Mouse (Mus musculus) lung, embryonic 14.5 days (tissue): ENCODE data around the gene Dlg1. TPM values are rescaled to one million over a fixed set of nuclear protein-coding genes. Genes with fewer than 3 reads are reported as not detected.
A peak's percentile ranks its signal among the peaks of the same experiment; 100 is the strongest.

Experiments used
- ATAC-seq: fragments of 200-750 bp; cut with Nextera tagmentation; 2 replicates; pipeline ENCODE4 v1.8.0; 2017; ENCODE audit warnings: mild to moderate bottlenecking, moderate TSS enrichment, moderate library complexity; ENCODE audit not compliant: insufficient read depth
- DNase-seq: peaks from one replicate; pipeline ENCODE4 v3.0.0-alpha.2; 2015
- H3K27ac ChIP-seq: fragments of 300-500 bp; sonication (generic); 2 replicates; pipeline ENCODE4 v1.5.1; 2014; ENCODE audit warnings: low read depth, mild to moderate bottlenecking, moderate library complexity
- H3K27me3 ChIP-seq: fragments of 300-500 bp; sonication (generic); 2 replicates; pipeline ENCODE4 v1.6.1; 2014; ENCODE audit warnings: low read length, control low read depth; ENCODE audit not compliant: insufficient read depth
- H3K36me3 ChIP-seq: fragments of 300-500 bp; sonication (generic); 2 replicates; pipeline ENCODE4 v1.6.1; 2014; ENCODE audit warnings: control low read depth; ENCODE audit not compliant: insufficient read depth
- H3K4me1 ChIP-seq: fragments of 300-500 bp; sonication (generic); 2 replicates; pipeline ENCODE4 v1.6.1; 2014; ENCODE audit warnings: antibody characterized with exemption, control low read depth; ENCODE audit not compliant: insufficient read depth
- H3K4me2 ChIP-seq: fragments of 300-500 bp; sonication (generic); 2 replicates; pipeline ENCODE4 v1.6.1; 2014; ENCODE audit warnings: mild to moderate bottlenecking
- H3K4me3 ChIP-seq: fragments of 300-500 bp; sonication (generic); 2 replicates; pipeline ENCODE4 v1.5.1; 2014; ENCODE audit warnings: low read depth, low read length
- H3K9ac ChIP-seq: fragments of 300-500 bp; sonication (generic); 2 replicates; pipeline ENCODE4 v1.6.1; 2014
- H3K9me3 ChIP-seq: fragments of 300-500 bp; sonication (generic); 2 replicates; pipeline ENCODE4 v1.6.1; 2016; ENCODE audit warnings: low read depth, low read length, control low read depth
- CTCF ChIP-seq: IDR thresholded peaks from 2 replicates; pipeline ENCODE4 v1.5.1; 2016; ENCODE audit warnings: antibody characterized with exemption, low read depth
- WGBS: fragments of 180-500 bp; shearing (Covaris S2); extraction: QIAGEN DNeasy Blood & Tissue Kit; methylation state at CpG from one replicate; pipeline ENCODE4 v1.1.7; 2014; 5-methylcytosine and 5-hydroxymethylcytosine counted together
- polyA plus RNA-seq: library from polyadenylated mRNA; unstranded; fragments of >200 nt; fragmentation: Nextera tagmentation; extraction: Ambion mirVana; gene quantifications from 2 replicates; pipeline ENCODE4 v1.2.1, GENCODE M21; 2014

Gene Dlg1
- polyA plus RNA-seq, 1 experiment from 2014 or later: 31.9 TPM

DNA sequence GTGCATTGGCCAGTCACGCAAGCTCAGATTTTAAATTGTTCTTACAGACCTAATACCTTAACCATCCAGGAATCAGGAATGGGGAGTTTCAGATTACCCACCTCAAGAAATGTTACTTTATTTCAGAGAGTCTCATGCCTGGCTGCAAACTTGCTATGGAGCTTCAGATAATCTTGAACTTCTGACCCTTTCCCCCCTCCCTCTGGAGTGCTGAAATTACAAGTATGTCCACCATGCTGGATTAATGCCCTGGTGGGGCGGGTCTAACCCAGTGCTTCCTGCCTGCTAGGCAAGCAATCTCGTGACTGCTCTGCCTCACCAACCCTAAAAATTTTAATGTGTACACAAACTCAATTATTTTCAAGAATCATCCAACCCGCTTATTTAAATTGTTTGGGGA lies 23.3 kb upstream of the Dlg1 start:
- no peaks in the 10 kb centered on the region for H3K27me3 ChIP-seq
- H3K4me2 ChIP-seq: no peak overlapping the region
- no peak for TF ChIP-seq CTCF
- no peak for ATAC-seq
- peak; percentile 68 for DNase-seq
- no peaks in the 10 kb centered on the region for H3K36me3 ChIP-seq
- H3K9me3 ChIP-seq: no peaks in the 10 kb centered on the region
- no peak overlapping the region for H3K27ac ChIP-seq
- no peak overlapping the region for H3K4me3 ChIP-seq
- H3K4me1 ChIP-seq: 0 out of 2 replicates have a peak, but pooled peaks cover 8% of the 10 kb centered on the region
- no peak overlapping the region for H3K9ac ChIP-seq
- 47% methylated on average over 4 of the region's 4 CpGs for WGBS

DNA sequence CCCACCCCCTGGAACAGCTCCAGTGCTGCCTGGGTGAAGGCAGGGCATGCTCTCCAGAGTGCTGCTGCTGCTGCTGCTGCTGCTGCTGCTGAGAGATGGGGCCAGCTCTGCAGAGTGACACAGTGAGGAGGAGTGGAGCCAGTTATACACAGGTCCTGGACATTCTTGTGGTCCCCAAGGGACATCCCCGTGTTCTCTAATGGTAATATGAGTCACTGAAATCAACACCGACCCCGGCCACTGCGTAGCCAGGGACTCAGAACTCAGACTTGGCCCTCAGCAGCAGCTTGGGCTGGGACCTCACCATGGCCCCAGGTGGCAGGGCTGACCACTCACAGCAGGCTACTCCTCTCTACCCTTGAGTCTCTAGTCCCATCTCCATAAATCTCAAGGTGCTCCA lies 21.5 kb upstream of the Dlg1 start:
- no peak overlapping the region for H3K9ac ChIP-seq
- no peaks in the 10 kb centered on the region for H3K27me3 ChIP-seq
- H3K27ac ChIP-seq: no peak overlapping the region
- no peak overlapping the region for H3K4me2 ChIP-seq
- DNase-seq (no peak), ATAC-seq (no peak)
- H3K9me3 ChIP-seq: no peaks in the 10 kb centered on the region
- no peak overlapping the region for H3K4me3 ChIP-seq
- H3K36me3 ChIP-seq: no peaks in the 10 kb centered on the region
- TF ChIP-seq CTCF: no peak
- WGBS: 68% methylated on average over 4 of the region's 4 CpGs
- H3K4me1 ChIP-seq: 0 out of 2 replicates have a peak, but pooled peaks cover 8% of the 10 kb centered on the region

- 56% methylated on average over 7 of the region's 7 CpGs for WGBS
- Histone ChIP-seq H3K9me3 (no peaks in the 10 kb centered on the region), H3K4me1 (peaks cover 8% of the 10 kb centered on the region; the same call in 1 of the 2 replicates), H3K27ac (no peak overlapping the region), H3K4me3 (no peak overlapping the region), H3K9ac (no peak overlapping the region), H3K36me3 (no peaks in the 10 kb centered on the region), H3K27me3 (no peaks in the 10 kb centered on the region), H3K4me2 (no peak overlapping the region)
- no peak for TF ChIP-seq CTCF
- ATAC-seq (no peak), DNase-seq (no peak)
Observed at GRCm38 (mm10) chr16:31647221-31647620, 16.0 kb upstream of the Dlg1 start.

DNA sequence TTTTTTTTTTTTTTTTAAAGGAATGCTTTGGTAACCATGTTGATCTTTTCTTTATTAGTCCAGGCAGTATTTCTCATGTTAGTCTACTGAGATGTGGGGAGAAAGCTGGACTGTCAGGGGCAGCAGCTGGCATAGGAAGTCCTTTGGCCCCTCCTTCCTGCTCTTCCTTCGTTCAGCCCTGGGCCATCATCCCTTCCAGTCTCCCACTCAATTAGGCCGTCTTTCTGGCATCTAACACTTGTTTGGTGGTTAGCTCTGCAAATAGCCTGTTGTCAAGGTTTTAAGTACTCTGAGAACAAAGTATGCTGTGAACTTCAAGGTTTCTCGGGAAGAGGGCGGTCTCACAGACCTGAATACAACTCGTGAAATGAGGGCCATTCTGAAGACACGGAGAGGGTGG lies 12.5 kb upstream of the Dlg1 start:
- H3K4me3 ChIP-seq: no peak overlapping the region
- peak overlapping the region; percentile 33; the same call in 1 of the 2 replicates for H3K4me2 ChIP-seq
- no peak overlapping the region for H3K9ac ChIP-seq
- 22% methylated on average over 6 of the region's 6 CpGs for WGBS
- ATAC-seq: no peak
- peak; percentile 28 for DNase-seq
- peak overlapping the region; percentile 2; the same call in 1 of the 2 replicates for H3K27ac ChIP-seq
- H3K4me1 ChIP-seq: peaks cover 8% of the 10 kb centered on the region; the same call in 1 of the 2 replicates
- no peaks in the 10 kb centered on the region for H3K27me3 ChIP-seq
- no peak for TF ChIP-seq CTCF
- H3K9me3 ChIP-seq: no peaks in the 10 kb centered on the region
- H3K36me3 ChIP-seq: no peaks in the 10 kb centered on the region

GRCm38 (mm10) chr16:31651541-31651940 lies 11.7 kb upstream of the Dlg1 start:
- Histone ChIP-seq H3K9me3 (no peaks in the 10 kb centered on the region), H3K27me3 (no peaks in the 10 kb centered on the region), H3K4me3 (no peak overlapping the region), H3K4me2 (no peak overlapping the region), H3K4me1 (peaks cover 8% of the 10 kb centered on the region; the same call in 1 of the 2 replicates), H3K36me3 (no peaks in the 10 kb centered on the region), H3K9ac (no peak overlapping the region), H3K27ac (no peak overlapping the region)
- TF ChIP-seq CTCF: no peak
- 60% methylated on average over 3 of the region's 3 CpGs for WGBS
- no peak for ATAC-seq
- DNase-seq: no peak

GRCm38 (mm10) chr16:31652115-31652843 lies 11.0 kb upstream of the Dlg1 start:
- H3K4me1 ChIP-seq: peaks cover 8% of the 10 kb centered on the region; the same call in 1 of the 2 replicates
- H3K27me3 ChIP-seq: no peaks in the 10 kb centered on the region
- H3K9ac ChIP-seq: no peak overlapping the region
- ATAC-seq (no peak), DNase-seq (no peak)
- WGBS: 67% methylated on average over 9 of the region's 9 CpGs
- H3K4me2 ChIP-seq: no peak overlapping the region
- no peak overlapping the region for H3K27ac ChIP-seq
- H3K36me3 ChIP-seq: no peaks in the 10 kb centered on the region
- no peaks in the 10 kb centered on the region for H3K9me3 ChIP-seq
- no peak overlapping the region for H3K4me3 ChIP-seq
- TF ChIP-seq CTCF: no peak

DNA sequence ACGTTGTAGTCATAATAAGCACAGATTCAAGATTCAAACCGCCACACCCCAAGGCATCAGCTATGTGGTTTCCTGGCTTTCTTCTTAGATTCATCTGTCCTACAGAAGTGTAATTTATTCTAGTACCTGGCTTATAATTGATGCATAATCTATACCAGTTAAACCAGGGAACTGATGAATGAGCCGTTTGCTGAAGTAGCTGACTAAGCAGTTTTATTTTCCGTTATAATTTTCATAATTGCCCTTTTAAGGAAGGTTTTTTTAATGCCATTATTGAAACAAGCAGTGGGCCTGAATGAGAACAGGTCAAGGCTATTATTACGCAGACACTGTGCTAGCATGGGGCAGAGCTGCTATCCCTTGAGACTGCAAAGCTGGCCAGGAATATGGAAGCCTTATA lies 9.6 kb upstream of the Dlg1 start:
- no peak for TF ChIP-seq CTCF
- Histone ChIP-seq H3K4me2 (no peak overlapping the region), H3K27me3 (no peaks in the 10 kb centered on the region), H3K9ac (no peak overlapping the region), H3K36me3 (no peaks in the 10 kb centered on the region), H3K4me1 (peaks cover 8% of the 10 kb centered on the region; the same call in 1 of the 2 replicates), H3K9me3 (no peaks in the 10 kb centered on the region), H3K27ac (no peak overlapping the region), H3K4me3 (no peak overlapping the region)
- no peak for ATAC-seq
- 78% methylated on average over 5 of the region's 5 CpGs for WGBS
- DNase-seq: no peak
